Mouse (Mus musculus): ENCODE results near the gene Gng12. TPM values are rescaled to one million over a fixed set of nuclear protein-coding genes. Genes with fewer than 3 reads are reported as not detected.
"Not testable (repeated sequence)": the region's sequence is repeated elsewhere in the genome, so short reads cannot be mapped to it uniquely, and the experiment has no call there.

Gene Gng12
- total and polyA plus RNA-seq, 2 experiments from 2014 or later = 27.8 to 52.0 TPM

- no peak for DNase-seq
- no peaks in the 10 kb centered on the region for H3K36me3 ChIP-seq (ENCODE audit: insufficient read depth)
- ATAC-seq = no peak
- no peak overlapping the region for H3K4me2 ChIP-seq (ENCODE audit: low read depth)
- H3K27ac ChIP-seq (ENCODE audit: low read depth, low read length) = no peak overlapping the region
- no peaks in the 10 kb centered on the region for H3K27me3 ChIP-seq (ENCODE audit: insufficient read depth, low read length)
- H3K9me3 ChIP-seq (ENCODE audit: low read length) = no peaks in the 10 kb centered on the region
- H3K4me1 ChIP-seq (ENCODE audit: insufficient read depth) = no peaks in the 10 kb centered on the region
- 75% methylated on average over 7 of the region's 7 CpGs for WGBS
- TF ChIP-seq CTCF (IDR thresholded peaks at IDR 0.05; ENCODE audit: low read depth) = no peak
- H3K4me3 ChIP-seq (ENCODE audit: low read depth, low read length) = no peak overlapping the region
- no peak overlapping the region for H3K9ac ChIP-seq
These were observed 120.4 kb downstream of the Gng12 start for GRCm38 (mm10) chr6:67016520-67017111.

DNA sequence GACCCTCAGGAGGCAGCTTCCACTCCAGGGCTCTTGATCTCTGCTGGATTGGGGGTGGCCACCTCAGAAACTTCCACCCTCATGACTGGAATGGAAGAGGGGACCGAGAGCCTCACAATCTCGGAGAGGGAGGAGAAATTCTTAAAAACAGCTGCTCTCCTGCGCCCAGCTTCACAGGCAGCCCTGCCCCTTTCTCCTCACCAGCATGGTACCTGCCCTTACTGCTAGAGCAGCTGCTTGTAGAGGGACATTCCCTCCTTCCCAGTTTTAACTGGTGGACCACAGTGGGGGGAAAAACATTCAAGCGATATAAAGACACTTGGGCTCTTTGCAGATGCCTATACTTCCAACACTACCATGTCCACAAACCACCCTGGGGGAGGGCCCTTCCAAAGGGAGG is 122.2 kb downstream of the Gng12 start:
- Histone ChIP-seq H3K36me3 (ENCODE audit: insufficient read depth) (no peaks in the 10 kb centered on the region), H3K4me1 (ENCODE audit: insufficient read depth) (no peaks in the 10 kb centered on the region), H3K9me3 (ENCODE audit: low read length) (no peaks in the 10 kb centered on the region), H3K4me3 (ENCODE audit: low read depth, low read length) (no peak overlapping the region), H3K9ac (no peak overlapping the region), H3K27ac (ENCODE audit: low read depth, low read length) (no peak overlapping the region), H3K4me2 (ENCODE audit: low read depth) (no peak overlapping the region), H3K27me3 (ENCODE audit: insufficient read depth, low read length) (no peaks in the 10 kb centered on the region)
- no peak for TF ChIP-seq CTCF (IDR thresholded peaks at IDR 0.05; ENCODE audit: low read depth)
- ATAC-seq (no peak), DNase-seq (no peak)
- WGBS = 32% methylated on average over 4 of the region's 4 CpGs

DNA sequence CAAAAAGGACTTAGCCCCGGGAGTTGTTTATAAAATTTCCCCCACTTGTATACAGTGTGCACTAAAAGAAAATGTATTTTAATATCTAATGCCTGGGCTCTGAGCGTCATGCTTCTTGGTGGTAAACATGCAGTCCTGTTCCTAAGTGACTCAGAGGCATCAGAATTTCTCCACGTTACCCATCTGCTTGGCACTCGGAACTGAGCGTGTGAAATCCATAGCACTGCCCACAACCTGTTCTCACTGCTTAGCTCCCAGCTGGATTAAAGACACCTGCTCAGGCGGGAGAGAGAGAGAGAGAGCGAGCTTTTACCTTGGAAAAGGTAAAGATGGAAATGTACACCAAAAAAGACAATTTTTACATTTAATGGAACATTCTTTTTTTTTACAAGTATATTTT is 122.8 kb downstream of the Gng12 start:
- peak; percentile 39 for ATAC-seq
- not testable (repeated sequence) for H3K27me3 ChIP-seq (ENCODE audit: insufficient read depth, low read length); H3K9ac ChIP-seq; H3K4me3 ChIP-seq (ENCODE audit: low read depth, low read length); DNase-seq; H3K27ac ChIP-seq (ENCODE audit: low read depth, low read length); H3K4me1 ChIP-seq (ENCODE audit: insufficient read depth); H3K36me3 ChIP-seq (ENCODE audit: insufficient read depth); H3K4me2 ChIP-seq (ENCODE audit: low read depth); H3K9me3 ChIP-seq (ENCODE audit: low read length)
- WGBS = 70% methylated on average over 7 of the region's 7 CpGs

DNA sequence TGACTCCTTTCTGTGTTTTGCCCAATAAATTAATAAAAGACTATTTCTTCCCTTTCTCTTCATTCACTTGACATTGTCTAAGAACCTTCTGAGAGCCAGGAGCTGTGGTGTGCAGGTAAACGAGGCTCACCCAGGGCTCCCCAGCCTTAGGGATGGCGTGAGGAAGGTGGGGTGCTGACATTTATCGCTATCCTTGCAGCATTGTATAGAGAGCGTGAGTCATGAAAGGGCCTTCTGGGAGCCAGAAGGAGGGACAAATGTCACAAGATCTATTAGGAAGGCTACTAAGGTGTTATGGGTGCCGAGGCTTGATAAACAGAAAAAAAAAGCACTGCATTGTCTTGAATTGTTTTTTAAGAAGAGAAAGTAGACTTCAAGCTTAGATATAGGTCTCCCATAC is 125.1 kb downstream of the Gng12 start:
- Histone ChIP-seq H3K4me3 (ENCODE audit: low read depth, low read length) (no peak overlapping the region), H3K9me3 (ENCODE audit: low read length) (no peaks in the 10 kb centered on the region), H3K4me2 (ENCODE audit: low read depth) (no peak overlapping the region), H3K27ac (ENCODE audit: low read depth, low read length) (no peak overlapping the region), H3K4me1 (ENCODE audit: insufficient read depth) (no peaks in the 10 kb centered on the region), H3K36me3 (ENCODE audit: insufficient read depth) (no peaks in the 10 kb centered on the region), H3K9ac (no peak overlapping the region), H3K27me3 (ENCODE audit: insufficient read depth, low read length) (no peaks in the 10 kb centered on the region)
- ATAC-seq (no peak), DNase-seq (no peak)
- WGBS = 86% methylated on average over 5 of the region's 5 CpGs
- no peak for TF ChIP-seq CTCF (IDR thresholded peaks at IDR 0.05; ENCODE audit: low read depth)

GRCm38 (mm10) chr6:67023729-67024128 is 127.5 kb downstream of the Gng12 start:
- Histone ChIP-seq H3K9ac (no peak overlapping the region), H3K4me2 (ENCODE audit: low read depth) (no peak overlapping the region), H3K4me3 (ENCODE audit: low read depth, low read length) (no peak overlapping the region), H3K27me3 (ENCODE audit: insufficient read depth, low read length) (no peaks in the 10 kb centered on the region), H3K36me3 (ENCODE audit: insufficient read depth) (no peaks in the 10 kb centered on the region), H3K9me3 (ENCODE audit: low read length) (no peaks in the 10 kb centered on the region), H3K4me1 (ENCODE audit: insufficient read depth) (no peaks in the 10 kb centered on the region), H3K27ac (ENCODE audit: low read depth, low read length) (no peak overlapping the region)
- no peak for ATAC-seq
- WGBS = 85% methylated on average over 4 of the region's 4 CpGs
- DNase-seq = no peak
- no peak for TF ChIP-seq CTCF (IDR thresholded peaks at IDR 0.05; ENCODE audit: low read depth)

DNA sequence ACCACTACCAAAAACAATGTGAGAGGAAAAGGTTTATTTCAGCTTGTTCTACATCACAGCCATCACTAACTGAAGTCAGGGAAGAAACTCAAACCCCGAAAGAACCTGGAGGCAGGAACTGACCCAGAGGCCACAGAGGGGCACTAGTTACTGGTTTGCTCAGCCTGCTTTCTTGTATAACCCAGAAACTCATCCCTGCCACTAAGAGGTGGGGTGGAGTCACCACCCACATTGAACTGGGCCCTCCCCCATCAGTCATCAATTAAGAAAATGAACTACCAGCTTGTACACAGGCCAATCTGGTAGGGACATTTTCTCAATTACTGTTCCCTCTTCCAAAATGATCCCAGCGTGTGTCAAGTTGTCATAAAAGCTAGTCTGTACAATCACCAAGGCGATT is 130.5 kb downstream of the Gng12 start:
- no peaks in the 10 kb centered on the region for H3K4me1 ChIP-seq (ENCODE audit: insufficient read depth)
- no peak for ATAC-seq

DNA sequence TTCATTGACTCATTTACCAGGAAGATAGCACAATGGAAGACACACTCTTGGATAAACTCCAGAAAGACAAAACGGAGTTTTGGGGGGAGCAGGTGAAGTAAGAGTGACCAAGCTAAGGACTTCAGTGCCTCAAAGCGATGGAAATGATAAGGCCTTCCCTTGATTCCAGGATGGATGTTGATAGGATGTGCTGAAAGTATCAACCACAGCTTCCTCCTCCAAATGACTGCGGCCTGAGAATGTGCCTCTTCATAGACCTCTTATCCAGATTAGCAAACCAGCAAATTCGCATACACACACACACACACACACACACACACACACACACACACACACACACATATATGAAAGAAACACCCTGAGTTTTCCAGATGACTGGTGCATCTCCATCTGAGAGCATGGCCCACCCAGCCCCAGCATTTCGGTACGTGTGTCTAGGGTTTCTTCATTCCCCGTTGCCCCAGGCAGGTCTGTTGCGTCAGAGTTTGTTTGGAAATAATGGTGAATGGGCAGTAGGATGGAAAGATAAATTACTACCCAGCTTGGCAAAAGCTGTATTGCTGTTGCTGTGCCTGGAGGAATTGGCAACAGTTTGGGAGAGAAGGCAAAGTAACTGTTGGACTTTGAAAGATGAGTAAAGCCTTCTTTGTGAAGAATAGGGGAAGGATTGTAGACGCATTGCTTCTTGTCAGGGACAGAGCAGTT is 131.4 kb downstream of the Gng12 start:
- TF ChIP-seq CTCF (IDR thresholded peaks at IDR 0.05; ENCODE audit: low read depth) = no peak
- Histone ChIP-seq H3K4me1 (ENCODE audit: insufficient read depth) (no peaks in the 10 kb centered on the region), H3K27me3 (ENCODE audit: insufficient read depth, low read length) (no peaks in the 10 kb centered on the region; the same call in 1 of the 2 replicates), H3K9me3 (ENCODE audit: low read length) (no peaks in the 10 kb centered on the region), H3K36me3 (ENCODE audit: insufficient read depth) (no peaks in the 10 kb centered on the region), H3K9ac (no peak overlapping the region), H3K27ac (ENCODE audit: low read depth, low read length) (no peak overlapping the region), H3K4me3 (ENCODE audit: low read depth, low read length) (no peak overlapping the region), H3K4me2 (ENCODE audit: low read depth) (no peak overlapping the region)
- 79% methylated on average over 9 of the region's 9 CpGs for WGBS
- no peak for ATAC-seq
- DNase-seq = no peak

More for the DNA sequence above, 130.5 kb downstream of the Gng12 start:
- Histone ChIP-seq H3K9me3 (ENCODE audit: low read length) (no peaks in the 10 kb centered on the region), H3K27me3 (ENCODE audit: insufficient read depth, low read length) (no peaks in the 10 kb centered on the region; the same call in 1 of the 2 replicates), H3K9ac (no peak overlapping the region), H3K4me3 (ENCODE audit: low read depth, low read length) (no peak overlapping the region), H3K4me2 (ENCODE audit: low read depth) (no peak overlapping the region), H3K36me3 (ENCODE audit: insufficient read depth) (no peaks in the 10 kb centered on the region), H3K27ac (ENCODE audit: low read depth, low read length) (no peak overlapping the region)
- DNase-seq = no peak
- 80% methylated on average over 3 of the region's 3 CpGs for WGBS
- TF ChIP-seq CTCF (IDR thresholded peaks at IDR 0.05; ENCODE audit: low read depth) = no peak
